Mouse (Mus musculus) bone marrow, adult 2 months (tissue): ENCODE measurements around the gene Surf2.

ENCODE experiments used
- CTCF ChIP-seq: fragments of 200-500 bp; IDR thresholded peaks from 2 replicates; pipeline ENCODE4 v1.5.1; 2011; ENCODE audit warnings: low read length, control low read depth; ENCODE audit not compliant: control insufficient read depth, insufficient read depth
- POLR2A ChIP-seq: fragments of 200-500 bp; IDR thresholded peaks from 2 replicates; pipeline ENCODE4 v1.6.1; 2011; ENCODE audit warnings: low read depth, mild to moderate bottlenecking, control low read depth, low read length, borderline replicate concordance; ENCODE audit not compliant: control insufficient read depth

DNA sequence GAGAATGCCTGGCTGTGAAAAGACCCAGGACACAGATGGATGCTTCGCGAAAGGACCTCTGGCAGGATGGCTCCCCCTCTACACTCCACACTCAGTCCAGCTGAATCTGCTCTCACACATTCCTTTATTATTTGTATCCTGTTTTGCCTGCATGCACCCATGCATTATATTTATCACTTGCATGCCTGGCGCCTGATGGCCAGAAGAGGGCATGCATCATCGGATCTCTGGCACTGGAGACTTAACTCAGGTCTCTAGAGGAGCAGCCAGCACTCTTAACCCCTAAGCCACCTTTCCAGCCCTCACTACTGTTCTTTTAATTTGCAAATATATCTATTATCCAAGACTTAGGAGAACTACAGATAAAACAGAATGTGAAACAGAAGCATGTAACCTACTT lies 44.6 kb downstream of the Surf2 start:
- peak; percentile 20; the same call in 1 of the 2 replicates for TF ChIP-seq CTCF
- TF ChIP-seq POLR2A, result no peak
